Mouse (Mus musculus): ENCODE measurements at regions not wholly inside any gene's neighbourhood (a gene's known extent, or its start where the extent isn't known, plus 50 kb on each side); places are given as distances from the start of the nearest gene placed in this dataset.

DNA sequence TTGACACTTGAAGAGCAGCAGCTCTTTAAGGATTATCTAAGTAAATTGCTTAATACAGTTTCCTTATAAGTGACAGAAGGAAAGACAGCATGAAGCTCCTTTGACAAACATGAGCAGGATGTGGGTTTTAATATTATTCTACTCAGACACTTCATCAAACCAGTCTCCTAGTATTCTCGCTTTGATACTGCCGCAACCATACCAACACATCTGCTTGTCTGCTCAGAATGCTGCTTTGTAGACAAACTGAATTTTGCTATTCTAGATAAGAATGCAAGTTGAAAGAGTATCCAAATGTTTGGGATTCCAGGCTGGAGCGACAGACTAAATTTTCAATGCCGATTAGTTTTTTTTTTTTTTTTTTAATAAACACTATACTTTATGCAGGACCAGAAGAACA is 105.7 kb upstream of the Robo2 start:
- no peak for TF ChIP-seq CTCF (IDR thresholded peaks at IDR 0.05; ENCODE audit: borderline replicate concordance, insufficient read depth, low read depth, low read length)
- no peak for TF ChIP-seq POLR2A (IDR thresholded peaks at IDR 0.05; ENCODE audit: borderline replicate concordance, insufficient read depth, low read length)

All from cerebellum, adult 2 months (tissue).